Comparison of ENCODE assay signal across 8 mouse cellular contexts in genomic region chr5:119741116-119741515, GRCm38 (mm10).
DNase-seq lines count a peak whose midpoint lies in the region; ATAC-seq lines count a peak whose summit lies in the region.

No protein-coding gene starts in this region.

- WGBS in heart, embryonic 12.5 days, result 5% methylated on average over 6 of the region's 6 CpGs

- H3K9me3 ChIP-seq in heart, embryonic 12.5 days (replicated peaks), result peaks cover 4% of the 10 kb centered on the region; the same call in 1 of the 2 replicates

- peak overlapping the region; percentile 38; the same call in 1 of the 2 replicates for H3K4me2 ChIP-seq in heart, embryonic 12.5 days

- H3K27ac ChIP-seq in heart, embryonic 12.5 days (ENCODE audit: poor library complexity, severe bottlenecking), result no peak overlapping the region

- H3K36me3 ChIP-seq in heart, embryonic 12.5 days, result no peaks in the 10 kb centered on the region

- no peak overlapping the region; the same call in 1 of the 2 replicates for H3K9ac ChIP-seq in heart, embryonic 12.5 days

- peak; percentile 38 for DNase-seq in kidney, adult 18-20 months
- DNase-seq in kidney, adult 11 months, result no peak
- DNase-seq in adrenal gland, adult 2 months, result peak; percentile 40
- peak; percentile 93 for DNase-seq in embryo, embryonic 10.5 days (ENCODE audit: low spot score)
- DNase-seq in layer of hippocampus, postnatal 10 days (ENCODE audit: low spot score in 2 of 2), result peak; percentile 65 to 76
- DNase-seq in spleen, postnatal 4 days (ENCODE audit: low spot score in 2 of 2), result peak; percentile 16 to 68

- H3K4me1 ChIP-seq in heart, embryonic 12.5 days (replicated peaks), result peaks cover 3% of the 10 kb centered on the region

- H3K4me3 ChIP-seq in heart, embryonic 12.5 days, result no peak overlapping the region

- peaks cover 15% of the 10 kb centered on the region for H3K27me3 ChIP-seq in heart, embryonic 12.5 days (replicated peaks)

- no peak for ATAC-seq in heart, embryonic 12.5 days (ENCODE audit: insufficient number of reproducible peaks, low FRiP score)
- ATAC-seq in megakaryocyte, adult 5-6 weeks (ENCODE audit: poor library complexity, severe bottlenecking), result peak; percentile 74
